Mouse (Mus musculus) adrenal gland, postnatal 4 days (tissue): ENCODE results near the gene Mrps31. TPM values are rescaled to one million over a fixed set of nuclear protein-coding genes. Genes with fewer than 3 reads are reported as not detected.

Experiments
- total RNA-seq, 2 experiments: library from RNA; stranded (reverse); gene quantifications; 2 replicates each; pipeline ENCODE4 v1.2.3; 2021

Mrps31 gene
- total RNA-seq, 2 experiments from 2014 or later, result 42.4 to 45.7 TPM

Other genes with a start within 250 kb of the Mrps31 start
- gene Nek3, start 244.9 kb upstream of the Mrps31 start, total RNA-seq, result 1 to 10 TPM; 5.3 to 6.2 TPM
- 10 to 100 TPM; 22.9 to 24.2 TPM for gene Ckap2, start 225.5 kb upstream of the Mrps31 start, total RNA-seq
- 10 to 100 TPM; 35.8 to 37.4 TPM for gene Vps36, start 218.6 kb upstream of the Mrps31 start, total RNA-seq
- 1 to 10 TPM; 8.4 to 8.9 TPM for gene Thsd1, start 184.0 kb upstream of the Mrps31 start, total RNA-seq
- gene Tpte, start 127.9 kb upstream of the Mrps31 start, total RNA-seq, result not detected
- 10 to 100 TPM; 18.7 to 24.5 TPM for gene Slc25a15, start 12.8 kb upstream of the Mrps31 start, total RNA-seq